Mouse (Mus musculus) monocyte, adult 59 days (primary cell): ENCODE results near the gene Naip2. TPM values are rescaled to one million over a fixed set of nuclear protein-coding genes. Genes with fewer than 3 reads are reported as not detected.

Source experiments
- total RNA-seq, 2 experiments: library from RNA; stranded (reverse); gene quantifications; one replicate each; pipeline ENCODE4 v1.2.4; 2023

The Naip2 gene
- total RNA-seq, result 10 to 100 TPM; 95.6 to 98.5 TPM

GRCm38 (mm10) chr13:100201659-100202333 is at the start of gene Naip2:
TSS of gene Naip2 (minus strand) at chr13:100202092.

DNA sequence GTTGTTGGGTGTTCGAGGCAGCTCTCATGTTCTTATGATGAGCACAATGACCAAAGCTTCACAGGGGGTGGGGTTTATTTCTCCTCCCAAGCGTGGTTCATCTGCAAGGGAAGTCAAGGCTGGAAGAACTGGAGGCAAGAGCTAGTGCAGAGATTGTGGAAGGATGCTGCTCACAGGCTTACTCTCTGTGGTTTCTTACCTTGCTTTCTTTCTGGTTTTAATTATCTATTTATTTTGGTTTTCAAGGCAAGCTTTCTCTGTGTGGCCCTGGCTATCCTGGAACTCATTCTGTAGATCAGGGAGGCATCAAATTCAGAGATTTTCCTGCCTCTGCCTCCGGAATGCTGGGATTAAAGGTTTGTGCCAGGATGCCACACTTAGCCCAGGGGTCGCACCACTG is 44.3 kb upstream of the Naip2 start, which contains the start of gene Naip5:
Naip5 (minus strand) TSS at position 101 of the 400 bp plus-strand sequence.

GRCm38 (mm10) chr13:100124423-100125257 is 77.3 kb downstream of the Naip2 start, which contains the start of gene Smn1:
TSS of gene Smn1 (plus strand) at chr13:100124852.

GRCm38 (mm10) chr13:100107652-100108472 is 94.0 kb downstream of the Naip2 start, which contains the start of gene Serf1:
TSS of gene Serf1 (plus strand) at chr13:100108012.

GRCm38 (mm10) chr13:100103748-100104254 is 98.1 kb downstream of the Naip2 start, which contains the start of gene Bdp1:
TSS of gene Bdp1 (minus strand) at chr13:100104070.

Other genes with a start within 250 kb of the Naip2 start
- gene Mccc2, start 186.5 kb downstream of the Naip2 start, total RNA-seq, result 10 to 100 TPM; 10.5 to 14.5 TPM
- 10 to 100 TPM; 61.0 to 61.3 TPM for gene Bdp1, start 98.0 kb downstream of the Naip2 start, total RNA-seq
- 1 to 10 TPM; 2.7 to 2.9 TPM for gene Serf1, start 94.1 kb downstream of the Naip2 start, total RNA-seq
- 10 to 100 TPM; 37.8 to 42.5 TPM for gene Smn1, start 77.2 kb downstream of the Naip2 start, total RNA-seq
- gene Naip5, start 44.2 kb upstream of the Naip2 start, total RNA-seq, result 10 to 100 TPM; 92.5 to 92.7 TPM
- gene Naip6, start 115.6 kb upstream of the Naip2 start, total RNA-seq, result 10 to 100 TPM; 75.1 to 77.6 TPM